Mouse (Mus musculus): Measurements from ENCODE around the gene Fkbp6.

The Fkbp6 gene

DNA sequence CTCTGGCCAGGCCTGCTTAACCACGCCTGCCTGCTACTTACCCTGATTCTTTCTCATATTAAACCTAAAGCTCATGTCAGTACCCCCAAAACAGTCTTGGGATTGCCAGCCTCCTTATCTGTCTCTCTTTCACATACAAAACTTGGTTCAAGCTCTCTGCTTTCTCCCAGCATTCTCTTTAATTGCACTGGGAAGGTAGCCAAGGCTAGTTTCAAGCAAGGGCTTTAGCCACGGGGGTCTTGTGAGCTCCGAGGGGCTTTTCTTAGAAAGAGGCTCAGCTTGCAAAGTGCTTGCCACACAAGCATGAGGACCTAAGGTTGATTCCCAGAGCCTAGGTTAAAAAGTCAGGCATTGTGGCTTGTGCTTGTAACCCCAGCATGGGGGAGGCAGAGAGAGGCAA, 64.6 kb downstream of the Fkbp6 start:
- no peak for ATAC-seq (ENCODE audit: insufficient number of reproducible peaks, low FRiP score, low TSS enrichment)

DNA sequence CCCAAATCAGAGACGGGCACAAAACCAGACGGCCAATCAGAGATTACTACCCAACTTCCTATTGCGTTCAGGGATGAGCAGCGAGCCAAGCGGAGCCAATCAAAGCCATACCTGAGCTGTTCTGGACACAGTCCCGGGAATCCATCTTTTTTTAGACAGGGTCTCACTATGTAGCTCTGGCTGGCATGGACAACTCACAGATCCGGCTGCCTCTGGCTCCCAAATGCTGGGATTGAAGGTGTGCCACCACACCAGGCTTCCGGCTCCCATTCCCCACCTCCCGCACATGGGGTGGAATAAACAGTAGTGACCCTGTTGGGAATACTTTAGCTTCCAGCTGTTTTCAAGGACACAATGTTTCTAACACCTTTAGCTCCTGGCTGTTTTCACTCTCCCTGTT, 69.6 kb downstream of the Fkbp6 start:
- no peak for ATAC-seq (ENCODE audit: insufficient number of reproducible peaks, low FRiP score, low TSS enrichment)

DNA sequence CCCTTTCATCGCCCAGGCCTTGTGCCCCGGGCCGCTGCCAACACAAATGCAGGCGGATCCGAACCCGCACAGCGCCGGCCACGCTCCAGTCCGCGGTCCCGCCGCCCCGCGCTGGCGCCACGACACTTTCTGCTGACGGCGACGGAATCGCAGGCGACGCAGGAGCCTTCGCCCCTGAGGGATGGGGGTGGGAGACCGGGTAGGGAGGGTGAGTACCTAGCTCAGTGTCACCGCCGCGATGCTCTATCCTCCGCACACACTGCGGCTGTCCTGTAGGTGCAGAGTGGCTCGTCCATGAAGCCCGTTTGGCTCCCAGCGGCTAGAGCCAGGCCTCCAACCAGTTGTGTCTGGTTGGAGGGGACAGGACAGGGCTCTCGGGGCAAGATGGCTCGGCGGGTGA, 73.2 kb downstream of the Fkbp6 start:
- ATAC-seq (ENCODE audit: insufficient number of reproducible peaks, low FRiP score, low TSS enrichment) = no peak

DNA sequence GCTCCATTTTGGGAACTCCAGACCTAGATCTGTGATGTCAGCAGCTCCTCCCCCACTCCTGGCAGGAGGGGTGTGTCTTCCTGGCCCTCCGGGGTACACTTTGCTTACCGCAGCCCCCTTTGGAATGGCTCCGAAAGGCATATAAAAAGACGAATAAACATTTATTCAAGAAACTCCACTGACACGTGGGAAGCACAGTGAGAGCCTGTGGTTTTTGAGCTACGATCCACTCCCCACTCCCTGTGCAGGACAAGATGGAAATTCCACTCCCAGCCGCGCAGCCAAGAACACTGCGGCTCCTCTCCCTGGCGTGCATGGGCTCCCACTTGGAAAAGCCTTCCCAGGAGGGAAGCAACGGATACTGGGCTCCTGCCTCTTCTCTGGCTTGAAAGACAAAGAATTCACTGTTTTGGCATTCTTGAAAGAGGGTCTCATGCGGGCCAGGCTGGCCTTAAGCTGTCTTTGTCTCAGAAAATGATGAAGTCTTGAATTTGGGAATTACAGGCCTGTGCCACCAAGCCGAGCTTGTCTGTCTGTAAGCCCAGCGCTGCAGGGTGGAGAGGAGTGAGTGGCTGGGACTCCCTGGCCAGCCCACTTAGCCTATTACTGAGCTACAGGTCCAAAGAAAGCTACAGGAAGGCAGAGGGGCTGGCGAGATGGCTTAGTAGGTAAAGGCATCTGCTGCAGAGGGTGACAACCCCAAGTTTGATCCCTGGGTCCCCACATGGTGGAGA, 75.0 kb downstream of the Fkbp6 start:
- ATAC-seq (ENCODE audit: insufficient number of reproducible peaks, low FRiP score, low TSS enrichment) = no peak

DNA sequence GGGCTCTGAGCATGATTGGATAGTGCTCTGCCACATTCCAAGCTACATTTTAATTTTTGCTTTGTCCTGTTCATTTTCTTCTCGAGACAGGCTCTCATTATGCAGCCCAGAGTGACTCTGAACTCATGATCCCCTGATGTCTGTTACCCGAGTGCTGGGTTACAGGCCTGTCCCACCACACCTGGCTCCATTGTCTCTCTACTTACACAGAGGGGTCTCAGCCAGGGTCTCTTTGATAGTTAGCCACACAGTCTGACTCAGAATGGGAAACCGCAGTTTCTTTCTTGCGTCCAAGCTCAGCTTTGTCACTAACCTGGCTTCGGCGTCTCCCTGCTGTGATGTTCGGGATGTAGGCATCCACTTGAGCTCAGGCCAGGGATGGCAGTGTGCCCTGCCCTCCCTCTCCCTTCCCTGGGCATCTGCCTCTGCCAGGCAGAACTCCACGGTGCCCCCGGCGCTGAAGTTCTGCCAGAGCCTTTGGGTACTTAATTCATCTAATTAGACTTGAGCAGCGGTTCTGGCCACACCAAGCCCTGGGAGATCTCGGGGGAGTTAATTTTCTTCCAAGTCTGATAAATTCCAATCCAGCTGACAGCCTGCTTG, 78.2 kb downstream of the Fkbp6 start:
- no peak for ATAC-seq (ENCODE audit: insufficient number of reproducible peaks, low FRiP score, low TSS enrichment)

DNA sequence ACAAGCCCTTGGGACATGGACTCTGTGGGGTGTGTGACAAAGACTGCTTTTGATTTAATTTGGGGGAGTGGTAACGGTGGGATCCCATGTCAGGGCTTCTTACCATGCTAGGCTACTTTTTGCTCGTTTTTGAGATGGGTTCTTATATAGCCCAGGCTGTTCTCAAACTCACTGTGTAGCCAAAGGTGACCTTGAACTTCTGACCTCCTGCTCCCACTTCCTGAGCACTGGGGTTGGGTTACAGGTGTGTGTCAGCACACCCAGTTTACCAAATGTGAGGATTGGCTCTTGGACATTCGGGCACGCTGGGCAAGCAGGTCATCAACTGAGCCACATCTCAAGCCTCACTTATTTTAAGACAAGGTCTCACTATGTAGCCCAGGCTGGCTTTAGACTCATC, 79.5 kb downstream of the Fkbp6 start:
- ATAC-seq (ENCODE audit: insufficient number of reproducible peaks, low FRiP score, low TSS enrichment) = no peak

DNA sequence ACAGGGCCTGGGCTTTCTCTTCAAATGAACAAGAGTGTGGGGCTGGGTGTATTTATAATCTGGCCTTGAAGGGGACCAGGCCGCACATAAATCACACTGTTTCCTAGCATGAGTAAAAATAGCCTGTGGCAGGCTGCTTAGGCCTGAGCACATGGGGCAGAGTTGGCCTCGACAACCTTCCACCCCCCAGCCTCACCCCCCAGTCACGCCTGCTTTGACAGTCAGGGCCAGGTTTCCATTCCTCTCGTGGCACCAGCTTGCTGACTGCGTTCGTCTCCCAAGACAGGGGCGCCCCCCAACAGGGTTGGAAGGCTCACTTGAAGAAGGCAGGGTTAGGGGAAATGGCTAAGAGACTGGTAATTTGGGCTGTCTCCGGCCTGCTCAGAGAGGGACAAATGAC, 80.4 kb downstream of the Fkbp6 start:
- no peak for ATAC-seq (ENCODE audit: insufficient number of reproducible peaks, low FRiP score, low TSS enrichment)

DNA sequence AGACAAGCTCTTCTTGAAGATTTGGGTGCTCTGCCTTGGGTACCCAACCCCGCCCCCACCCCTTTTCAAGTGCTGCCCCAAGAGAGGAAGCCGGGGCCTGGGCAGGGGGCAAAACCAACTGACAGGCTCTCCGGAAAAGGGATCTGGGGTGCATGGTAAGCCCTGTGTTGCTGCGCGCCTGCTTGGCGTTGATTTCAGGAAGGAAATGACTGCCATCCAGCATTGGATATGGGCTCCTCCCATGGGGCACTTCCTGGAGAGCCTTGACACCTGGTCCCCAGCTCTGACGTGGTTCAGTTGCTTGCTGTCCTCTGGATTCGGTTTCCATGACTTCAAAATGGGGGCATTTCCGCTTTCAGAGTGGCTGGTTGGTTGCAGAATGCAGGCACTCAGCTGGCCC, 85.3 kb downstream of the Fkbp6 start:
- no peak for ATAC-seq (ENCODE audit: insufficient number of reproducible peaks, low FRiP score, low TSS enrichment)

DNA sequence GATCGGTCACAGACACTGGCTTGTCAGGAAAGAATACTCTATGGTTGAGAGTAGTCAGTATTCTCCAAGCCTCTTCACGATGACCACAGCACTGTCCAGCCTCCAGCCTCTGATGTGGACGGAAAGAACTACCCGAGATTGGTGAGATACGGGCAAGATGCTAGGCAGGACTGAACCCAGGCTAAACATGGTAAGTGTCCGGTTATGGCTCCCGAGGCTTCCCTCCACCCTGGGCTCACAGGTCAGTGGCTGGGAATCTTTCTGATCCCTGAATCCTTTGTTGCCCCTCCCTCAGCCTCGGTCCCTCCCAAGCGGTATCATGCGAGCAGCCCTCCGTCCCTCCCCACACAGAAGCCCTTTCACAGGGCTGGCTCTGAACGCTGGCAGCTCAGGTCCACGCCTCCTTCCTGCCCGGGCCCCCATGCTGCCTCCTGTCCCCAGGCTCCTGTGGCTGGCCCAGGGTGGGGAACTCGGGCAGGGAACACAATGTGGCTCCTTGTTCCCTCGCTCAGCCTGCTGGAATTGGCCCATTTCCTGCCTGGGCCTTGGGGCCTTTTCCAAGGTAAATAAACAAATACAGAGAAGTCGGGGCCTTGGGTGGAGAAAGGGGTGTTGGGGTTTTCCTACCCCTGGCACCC, 85.9 kb downstream of the Fkbp6 start:
- ATAC-seq (ENCODE audit: insufficient number of reproducible peaks, low FRiP score, low TSS enrichment) = no peak

DNA sequence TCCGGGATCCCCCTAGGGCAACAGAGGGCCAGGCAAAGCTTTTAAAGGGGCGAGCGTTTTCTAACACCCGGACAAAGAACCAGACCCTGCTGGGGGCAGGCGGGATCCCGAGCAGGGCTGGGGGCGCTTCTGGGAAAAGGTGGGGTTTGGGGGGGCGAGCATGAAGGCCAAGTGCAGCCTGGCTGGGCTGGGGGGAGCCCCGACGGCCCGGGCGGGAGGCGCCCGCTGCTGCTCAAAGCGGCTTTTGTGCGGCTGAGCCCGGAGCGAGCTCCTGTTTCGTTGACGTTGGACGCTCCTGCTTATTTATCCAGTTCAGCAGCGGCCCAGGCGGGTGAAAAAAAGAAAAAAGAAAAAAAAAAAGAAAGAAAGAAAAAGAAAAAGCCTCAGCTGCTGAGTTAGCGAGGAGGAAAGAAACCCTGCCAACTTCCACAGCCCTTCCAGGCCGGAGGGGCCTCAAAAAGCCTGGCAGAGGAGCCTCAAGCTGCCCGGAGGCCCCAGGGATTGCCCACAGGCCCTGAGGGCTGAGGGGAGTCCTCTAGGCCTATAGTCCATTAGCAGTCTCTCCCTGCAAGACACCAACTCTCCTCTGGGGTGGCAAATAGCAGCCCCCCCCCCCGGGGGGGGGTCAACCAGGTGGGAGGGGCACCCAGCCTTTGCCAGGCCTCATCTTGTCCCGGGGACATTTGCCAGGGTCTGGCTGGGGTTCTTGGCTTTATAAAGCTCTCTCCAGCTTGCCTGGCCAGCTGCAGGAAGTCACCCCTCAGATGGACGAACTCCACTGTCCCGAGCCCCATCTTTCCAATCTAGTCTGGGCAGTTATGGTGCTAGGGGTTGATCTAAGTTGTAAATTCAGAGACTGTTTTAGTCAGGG, 91.3 kb downstream of the Fkbp6 start:
- no peak; the same call in 1 of the 2 replicates for ATAC-seq (ENCODE audit: insufficient number of reproducible peaks, low FRiP score, low TSS enrichment)

DNA sequence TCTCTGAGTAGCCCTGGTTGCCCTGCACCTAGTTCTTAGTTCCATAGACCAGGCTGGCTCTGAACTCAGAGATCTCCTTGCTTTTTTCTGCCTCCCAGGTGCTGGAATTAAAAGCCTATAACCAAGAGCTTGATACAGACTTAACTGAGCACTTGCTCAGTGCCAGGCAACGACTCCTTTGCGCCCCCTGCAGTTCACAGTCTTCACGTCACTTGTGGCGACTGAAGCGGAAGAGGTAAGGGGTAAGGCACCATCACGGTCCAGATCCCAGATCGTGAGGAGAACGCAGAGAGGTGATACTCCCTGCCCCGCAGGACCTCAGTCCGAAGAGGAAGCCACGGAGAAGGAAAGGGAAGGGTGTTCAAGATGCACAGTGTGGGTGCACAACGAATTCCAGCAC, 92.3 kb downstream of the Fkbp6 start:
- ATAC-seq (ENCODE audit: insufficient number of reproducible peaks, low FRiP score, low TSS enrichment) = no peak

DNA sequence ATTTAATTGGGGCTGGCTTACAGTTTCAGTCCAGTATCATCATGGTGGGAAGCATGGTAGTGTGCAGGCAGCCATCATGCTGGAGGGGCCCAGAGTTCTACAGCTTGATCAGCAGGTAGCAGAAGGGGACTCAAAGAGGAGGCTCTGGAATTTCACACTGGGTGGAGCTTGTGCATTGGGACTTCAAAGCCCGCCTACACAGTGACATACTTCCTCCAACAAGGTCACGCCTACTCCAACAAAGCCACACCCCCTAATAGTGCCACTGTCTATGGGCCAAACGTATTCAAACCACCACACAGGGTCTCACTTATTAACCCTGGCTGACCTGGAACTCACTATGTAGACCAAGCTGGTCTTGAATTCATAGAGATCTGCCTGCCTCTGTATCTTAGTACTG, 93.7 kb downstream of the Fkbp6 start:
- ATAC-seq (ENCODE audit: insufficient number of reproducible peaks, low FRiP score, low TSS enrichment) = no peak

DNA sequence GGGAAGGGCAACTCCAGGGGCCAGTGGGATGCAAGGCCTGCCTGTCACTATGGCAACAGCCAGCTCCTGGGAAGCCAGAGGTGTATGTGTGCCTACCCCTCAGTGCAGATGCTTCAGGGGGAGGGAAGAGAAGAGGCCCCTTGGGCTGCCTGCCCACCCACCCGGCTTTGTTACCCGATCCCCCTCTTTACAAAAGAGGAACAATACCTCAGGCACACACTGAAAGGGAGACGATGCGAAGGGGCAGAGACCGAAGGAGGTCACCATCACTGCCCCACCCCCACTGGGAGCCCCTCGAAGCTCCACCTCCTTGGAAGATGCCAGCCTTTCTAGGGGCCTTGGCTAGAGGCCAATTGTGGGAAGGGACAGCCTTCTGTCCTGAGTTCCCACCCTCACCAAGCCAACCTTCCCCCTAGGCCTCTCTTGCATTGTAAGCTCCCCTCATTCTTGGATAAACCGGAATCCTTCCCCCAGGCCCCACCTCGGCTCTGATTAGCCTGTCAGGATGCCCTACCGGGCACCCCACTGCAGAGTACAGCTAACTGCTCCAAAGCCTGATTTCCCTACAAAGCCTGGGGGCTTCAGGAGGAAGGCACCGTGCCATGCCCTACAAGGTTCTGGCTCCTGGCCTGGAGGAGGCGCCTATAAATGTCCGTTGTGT, 96.0 kb downstream of the Fkbp6 start:
- ATAC-seq (ENCODE audit: insufficient number of reproducible peaks, low FRiP score, low TSS enrichment) = no peak

DNA sequence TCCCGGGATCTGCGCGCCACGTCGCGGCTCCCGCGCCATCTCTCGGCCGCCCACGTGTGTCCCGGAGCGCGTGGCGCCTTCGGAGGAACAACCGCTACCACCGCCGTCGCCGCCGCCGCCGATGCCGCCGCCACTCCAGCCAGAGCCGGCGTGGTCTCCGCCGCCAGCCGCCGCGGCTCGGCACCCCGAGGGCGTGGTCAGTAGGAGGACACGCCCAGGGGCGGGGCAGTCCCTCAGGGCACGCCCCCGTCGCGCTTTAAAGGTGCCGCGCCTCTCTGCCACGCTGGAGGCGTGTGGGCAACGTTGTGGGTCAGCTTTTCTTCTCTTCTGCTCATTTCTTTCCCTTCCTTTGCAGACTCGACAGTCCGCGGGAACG, 98.8 kb downstream of the Fkbp6 start, which contains the start of gene Fzd9:
Gene Fzd9 (minus strand): TSS at position 152 of the 376 bp plus-strand sequence.
- ATAC-seq (ENCODE audit: insufficient number of reproducible peaks, low FRiP score, low TSS enrichment) = no peak

DNA sequence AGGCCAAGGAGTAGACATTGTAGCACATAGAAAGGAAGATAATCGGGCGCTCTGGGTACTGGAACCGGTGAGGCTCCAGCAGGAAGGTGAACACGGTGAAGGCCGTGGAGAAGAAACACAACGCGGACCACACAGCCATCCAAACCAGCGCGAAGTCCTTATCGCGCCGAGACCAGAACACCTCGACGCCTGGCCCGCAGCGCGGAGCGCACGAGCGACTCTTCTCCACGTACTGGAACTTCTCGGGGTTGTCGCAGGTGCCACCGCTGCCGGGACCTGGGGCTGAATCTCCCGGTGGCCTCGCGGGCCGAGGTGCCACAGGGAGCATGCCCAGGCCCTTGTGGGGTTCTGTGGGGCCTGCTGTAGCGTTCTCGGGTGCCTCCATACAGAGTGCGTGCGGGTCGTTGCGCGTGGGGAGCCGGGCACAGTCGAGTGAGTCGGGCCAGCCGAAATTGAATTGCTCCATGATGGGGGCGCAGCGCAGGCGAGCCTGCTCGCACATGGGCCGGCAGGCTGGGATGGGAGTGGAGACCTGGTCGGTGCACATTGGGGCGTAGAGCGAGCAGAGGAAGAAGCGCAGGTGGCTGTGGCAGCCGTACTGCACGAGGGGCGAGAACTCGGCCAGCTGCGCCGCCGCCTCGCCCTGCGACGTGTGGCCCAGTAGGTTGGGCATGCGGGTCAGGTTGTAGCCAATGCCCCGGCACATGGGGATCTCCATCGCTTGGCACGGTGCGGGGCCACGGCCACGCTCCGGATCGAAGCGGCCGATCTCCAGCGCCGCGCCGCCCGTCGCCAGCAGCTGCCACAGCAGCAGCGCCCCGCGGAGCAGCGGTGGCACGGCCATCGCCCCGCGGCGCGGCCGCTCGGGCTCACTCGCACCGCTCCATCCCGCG, 99.4 kb downstream of the Fkbp6 start:
- no peak for ATAC-seq (ENCODE audit: insufficient number of reproducible peaks, low FRiP score, low TSS enrichment)

DNA sequence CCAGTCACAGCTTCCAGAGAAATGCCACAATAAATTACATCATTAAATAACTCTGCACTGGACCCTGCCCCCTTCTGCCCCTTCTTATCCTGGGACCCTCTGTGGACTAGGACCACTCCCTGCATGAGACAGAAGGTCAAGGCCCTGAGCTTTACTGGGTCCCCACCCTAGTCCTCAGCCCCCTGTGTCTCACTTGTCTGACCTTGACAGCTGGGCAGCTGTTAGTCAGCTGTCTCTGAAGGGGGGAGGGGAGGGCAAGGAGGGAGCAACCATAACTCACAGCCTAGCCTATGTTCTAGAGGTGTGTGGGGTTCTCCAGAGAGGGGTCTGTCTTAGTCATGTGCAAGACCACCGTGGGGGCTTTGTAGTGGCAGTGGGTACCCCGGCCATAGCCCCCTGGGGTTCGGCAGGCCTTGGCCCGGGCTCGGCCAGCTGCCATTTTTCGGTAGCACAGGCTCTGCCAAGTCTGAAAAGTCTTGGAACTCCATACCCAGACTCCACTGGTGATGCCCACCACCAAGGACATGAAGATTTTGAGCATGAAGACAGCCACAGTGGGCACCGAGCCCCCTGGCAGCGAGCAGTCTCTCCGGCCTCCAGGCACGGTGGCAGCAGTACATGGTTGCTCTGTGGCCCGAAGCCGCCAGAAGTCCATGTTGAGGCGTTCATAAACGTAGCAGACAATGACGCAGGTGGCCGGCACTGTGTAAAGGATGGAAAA, 100.7 kb downstream of the Fkbp6 start:
- ATAC-seq (ENCODE audit: insufficient number of reproducible peaks, low FRiP score, low TSS enrichment) = no peak

DNA sequence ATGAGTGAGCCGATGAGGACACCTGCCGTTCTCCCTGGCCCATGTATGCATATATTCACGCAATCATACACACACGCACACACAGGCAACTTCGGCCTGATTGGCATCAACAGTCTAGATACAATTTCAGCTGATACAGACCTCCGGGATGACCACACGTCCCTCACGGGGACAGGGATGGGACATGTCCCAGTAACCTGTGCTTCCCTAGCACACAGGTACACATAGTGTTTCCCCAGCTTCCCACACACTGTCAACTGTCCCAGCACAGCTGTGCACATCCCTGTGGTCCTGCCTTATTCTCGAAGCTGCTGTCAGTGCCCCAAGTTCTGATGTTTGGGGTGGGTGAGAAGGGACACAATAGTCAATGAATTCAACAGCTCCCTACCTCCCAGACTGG, 102.5 kb downstream of the Fkbp6 start:
- no peak for ATAC-seq (ENCODE audit: insufficient number of reproducible peaks, low FRiP score, low TSS enrichment)

DNA sequence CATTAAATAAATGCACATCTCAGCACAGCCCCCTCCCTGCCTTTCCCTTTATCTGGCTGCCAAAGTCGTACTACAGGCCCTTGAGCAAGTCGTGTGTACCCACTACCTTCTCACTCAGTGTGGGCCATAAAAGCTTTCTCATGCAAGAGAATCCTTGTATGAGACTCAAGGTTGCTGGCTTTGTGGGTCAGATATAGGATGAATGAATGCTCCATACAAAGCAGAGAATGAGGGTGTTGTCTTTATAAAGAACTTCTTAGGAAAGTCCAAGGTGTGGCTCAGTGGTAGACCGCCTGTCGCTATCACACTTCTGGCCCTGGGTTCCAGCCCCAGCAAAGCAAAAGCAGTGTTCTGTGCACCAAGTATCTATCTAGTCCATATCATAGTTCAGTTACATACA, 103.3 kb downstream of the Fkbp6 start:
- ATAC-seq (ENCODE audit: insufficient number of reproducible peaks, low FRiP score, low TSS enrichment) = no peak

DNA sequence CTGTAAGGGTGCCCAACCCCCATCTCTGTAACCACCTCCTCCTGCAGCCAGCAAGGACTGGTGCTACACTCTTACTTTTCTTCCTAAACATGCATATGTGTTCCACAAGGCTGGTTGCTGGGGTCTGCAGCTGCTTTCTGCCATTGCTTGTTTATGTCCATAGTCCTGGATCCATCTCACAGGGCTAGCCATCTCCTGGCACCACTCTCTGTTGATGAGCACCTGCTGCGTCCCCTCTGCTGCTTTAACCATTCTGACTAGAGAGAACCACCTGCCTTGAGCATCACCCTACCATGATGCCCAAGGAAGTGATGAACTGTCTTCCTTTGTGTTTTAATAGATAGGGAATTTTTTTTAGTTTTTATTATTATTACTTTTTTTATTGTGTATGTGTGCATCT, 106.7 kb downstream of the Fkbp6 start:
- no peak for ATAC-seq (ENCODE audit: insufficient number of reproducible peaks, low FRiP score, low TSS enrichment)
